ENCODE assay signal across 9 mouse cellular contexts in genomic region chr1:162897838-162898811, GRCm38 (mm10). TPM values are rescaled to one million over a fixed set of nuclear protein-coding genes. Genes with fewer than 3 reads are reported as not detected.
DNase-seq lines count a peak whose midpoint lies in the region; ATAC-seq and TF ChIP-seq lines count a peak whose summit lies in the region.
"Had no signal": no experiment of that assay in that cellular context is flagged by ENCODE, and none has a peak within 500 bp of the region (broad histone marks: within the 10 kb centered on the region; RNA-seq: fewer than 3 reads in every experiment).

Fmo2 (minus strand) TSS chr1:162898726.

- TF ChIP-seq CTCF in liver, adult 2 months (IDR thresholded peaks at IDR 0.05; ENCODE audit: low read depth, low read length) = no peak
- no peak for TF ChIP-seq CTCF in liver, postnatal 0 days (IDR thresholded peaks at IDR 0.05; ENCODE audit: low read depth)
- TF ChIP-seq CTCF in kidney, postnatal 0 days (IDR thresholded peaks at IDR 0.05; ENCODE audit: low read depth) = no peak

- H3K9ac ChIP-seq in liver, adult 2 months (ENCODE audit: low read depth, low read length) = peak within 1 kb of the TSS; percentile 75
- no peak within 1 kb of the TSS for H3K9ac ChIP-seq in liver, postnatal 0 days (replicated peaks)
- no peak within 1 kb of the TSS for H3K9ac ChIP-seq in embryonic facial prominence, embryonic 15.5 days
- no peak within 1 kb of the TSS for H3K9ac ChIP-seq in kidney, postnatal 0 days (ENCODE audit: low read depth, low read length)
- H3K9ac ChIP-seq in stomach, embryonic 16.5 days (ENCODE audit: low read length) = no peak within 1 kb of the TSS
- H3K9ac ChIP-seq in hindbrain, embryonic 13.5 days = no peak within 1 kb of the TSS

- TF ChIP-seq POLR2A in liver, adult 2 months (IDR thresholded peaks at IDR 0.05; ENCODE audit: extremely low read depth, insufficient read depth, low read length) = no peak

- 16% methylated on average over 14 of the region's 14 CpGs for WGBS in liver, adult 2 months
- 68% methylated on average over 14 of the region's 14 CpGs for WGBS in liver, postnatal 0 days (ENCODE audit: insufficient replicate concordance)
- WGBS in embryonic facial prominence, embryonic 15.5 days = 59% methylated on average over 14 of the region's 14 CpGs
- 63% methylated on average over 14 of the region's 14 CpGs for WGBS in kidney, postnatal 0 days
- WGBS in stomach, embryonic 16.5 days = 63% methylated on average over 14 of the region's 14 CpGs
- 75% methylated on average over 14 of the region's 14 CpGs for WGBS in hindbrain, embryonic 13.5 days

- no peak for ATAC-seq in liver, postnatal 0 days
- ATAC-seq in embryonic facial prominence, embryonic 15.5 days (ENCODE audit: insufficient number of reproducible peaks, low FRiP score, low TSS enrichment, low read depth) = peak; percentile 19; the same call in 1 of the 2 replicates
- peak; percentile 66 for ATAC-seq in kidney, postnatal 0 days (replicated peaks; ENCODE audit: low FRiP score, low read depth)
- ATAC-seq in stomach, embryonic 16.5 days (ENCODE audit: insufficient read depth, low FRiP score) = 0 out of 2 replicates have a peak, but pooled peaks have one; percentile 29
- no peak for ATAC-seq in megakaryocyte, adult 5-6 weeks (ENCODE audit: poor library complexity, severe bottlenecking)
- no peak for ATAC-seq in hindbrain, embryonic 13.5 days (ENCODE audit: low FRiP score)

- peak; percentile 94 for DNase-seq in liver, adult 2 months (ENCODE audit: extremely low read depth, low read depth, low spot score)
- DNase-seq in liver, postnatal 0 days = no peak
- no peak for DNase-seq in kidney, postnatal 0 days (ENCODE audit: low spot score)
- no peak for DNase-seq in neural tube, embryonic 10.5 days (ENCODE audit: extremely low spot score, low spot score)

- no peaks in the 10 kb centered on the region for H3K9me3 ChIP-seq in liver, postnatal 0 days (ENCODE audit: low read length)
- H3K9me3 ChIP-seq in embryonic facial prominence, embryonic 15.5 days (replicated peaks) = no peaks in the 10 kb centered on the region
- no peaks in the 10 kb centered on the region for H3K9me3 ChIP-seq in kidney, postnatal 0 days (replicated peaks; ENCODE audit: low read length)
- no peaks in the 10 kb centered on the region for H3K9me3 ChIP-seq in stomach, embryonic 16.5 days (replicated peaks; ENCODE audit: control insufficient read depth, low read length)
- no peaks in the 10 kb centered on the region for H3K9me3 ChIP-seq in hindbrain, embryonic 13.5 days
- H3K9me3 ChIP-seq: limb, embryonic 10.5 days had no signal

- TF ChIP-seq EP300 in liver, postnatal 0 days (IDR thresholded peaks at IDR 0.05; ENCODE audit: low read depth) = no peak

- no peaks in the 10 kb centered on the region for H3K79me2 ChIP-seq in liver, adult 2 months (ENCODE audit: control insufficient read depth, insufficient read depth, low read length)

- peak within 1 kb of the TSS; percentile 97 for H3K27ac ChIP-seq in liver, adult 2 months (replicated peaks; ENCODE audit: insufficient read depth, low read depth, low read length)
- no peak within 1 kb of the TSS for H3K27ac ChIP-seq in liver, postnatal 0 days (ENCODE audit: low read depth)
- H3K27ac ChIP-seq in embryonic facial prominence, embryonic 15.5 days (replicated peaks) = no peak within 1 kb of the TSS
- no peak within 1 kb of the TSS for H3K27ac ChIP-seq in kidney, postnatal 0 days
- H3K27ac ChIP-seq in stomach, embryonic 16.5 days (ENCODE audit: low read length) = no peak within 1 kb of the TSS
- no peak within 1 kb of the TSS for H3K27ac ChIP-seq in hindbrain, embryonic 13.5 days
- H3K27ac ChIP-seq: limb, embryonic 10.5 days had no signal

- no peaks in the 10 kb centered on the region for H3K27me3 ChIP-seq in liver, adult 2 months (ENCODE audit: control insufficient read depth, insufficient read depth, low read length)
- H3K27me3 ChIP-seq in liver, postnatal 0 days (ENCODE audit: insufficient read depth, low read length) = no peaks in the 10 kb centered on the region
- H3K27me3 ChIP-seq in embryonic facial prominence, embryonic 15.5 days = no peaks in the 10 kb centered on the region
- H3K27me3 ChIP-seq in kidney, postnatal 0 days (ENCODE audit: insufficient read depth, low read length) = no peaks in the 10 kb centered on the region
- no peaks in the 10 kb centered on the region for H3K27me3 ChIP-seq in stomach, embryonic 16.5 days (ENCODE audit: control insufficient read depth, insufficient read depth, low read length)
- no peaks in the 10 kb centered on the region for H3K27me3 ChIP-seq in hindbrain, embryonic 13.5 days

- H3K4me3 ChIP-seq in liver, adult 2 months (ENCODE audit: insufficient read depth, low read depth, low read length) = peak within 1 kb of the TSS; percentile 55
- H3K4me3 ChIP-seq in liver, postnatal 0 days (ENCODE audit: low read depth, low read length) = no peak within 1 kb of the TSS
- no peak within 1 kb of the TSS for H3K4me3 ChIP-seq in embryonic facial prominence, embryonic 15.5 days (replicated peaks)
- no peak within 1 kb of the TSS for H3K4me3 ChIP-seq in kidney, postnatal 0 days (replicated peaks; ENCODE audit: low read depth, low read length)
- H3K4me3 ChIP-seq in stomach, embryonic 16.5 days (replicated peaks; ENCODE audit: low read length) = no peak within 1 kb of the TSS
- H3K4me3 ChIP-seq in hindbrain, embryonic 13.5 days = no peak within 1 kb of the TSS
- H3K4me3 ChIP-seq: limb, embryonic 10.5 days had no signal

- H3K4me1 ChIP-seq in liver, adult 2 months (ENCODE audit: control insufficient read depth, insufficient read depth, low read length) = peaks cover 5% of the 10 kb centered on the region
- peaks cover 3% of the 10 kb centered on the region; the same call in 1 of the 2 replicates for H3K4me1 ChIP-seq in liver, postnatal 0 days (ENCODE audit: insufficient read depth)
- H3K4me1 ChIP-seq in embryonic facial prominence, embryonic 15.5 days = peaks cover 9% of the 10 kb centered on the region
- H3K4me1 ChIP-seq in kidney, postnatal 0 days (replicated peaks; ENCODE audit: insufficient read depth, low read length) = no peaks in the 10 kb centered on the region
- no peaks in the 10 kb centered on the region; the same call in 1 of the 2 replicates for H3K4me1 ChIP-seq in stomach, embryonic 16.5 days (ENCODE audit: control insufficient read depth, insufficient read depth, low read length)
- H3K4me1 ChIP-seq in hindbrain, embryonic 13.5 days (replicated peaks) = no peaks in the 10 kb centered on the region
- H3K4me1 ChIP-seq: limb, embryonic 10.5 days had no signal

- H3K36me3 ChIP-seq in liver, adult 2 months (ENCODE audit: control insufficient read depth, insufficient read depth, low read length) = no peaks in the 10 kb centered on the region
- no peaks in the 10 kb centered on the region for H3K36me3 ChIP-seq in liver, postnatal 0 days (replicated peaks; ENCODE audit: insufficient read depth, low read length)
- no peaks in the 10 kb centered on the region for H3K36me3 ChIP-seq in embryonic facial prominence, embryonic 15.5 days
- no peaks in the 10 kb centered on the region for H3K36me3 ChIP-seq in kidney, postnatal 0 days (ENCODE audit: insufficient read depth, low read length)
- H3K36me3 ChIP-seq in stomach, embryonic 16.5 days (ENCODE audit: control insufficient read depth, insufficient read depth, low read length) = no peaks in the 10 kb centered on the region
- H3K36me3 ChIP-seq in hindbrain, embryonic 13.5 days = no peaks in the 10 kb centered on the region
- H3K36me3 ChIP-seq: limb, embryonic 10.5 days had no signal

- no peak within 1 kb of the TSS for H3K4me2 ChIP-seq in liver, postnatal 0 days (ENCODE audit: low read depth, low read length)
- H3K4me2 ChIP-seq in embryonic facial prominence, embryonic 15.5 days (replicated peaks) = no peak within 1 kb of the TSS
- no peak within 1 kb of the TSS for H3K4me2 ChIP-seq in kidney, postnatal 0 days (ENCODE audit: low read length)
- no peak within 1 kb of the TSS for H3K4me2 ChIP-seq in stomach, embryonic 16.5 days (ENCODE audit: low read depth, low read length)
- no peak within 1 kb of the TSS for H3K4me2 ChIP-seq in hindbrain, embryonic 13.5 days

RNA-seq across cellular contexts. Expression of gene Fmo2, which starts in this region (rescaled TPM):
- total RNA-seq in liver, adult 2 months (2014; rRNA removed) = 49.1 and 52.6 TPM in 2 replicates
- polyA plus RNA-seq in liver, adult 2 months (2012; rRNA removed) = 7.8 and 10.4 TPM in 2 replicates
- 0.55 and 0.62 TPM in 2 replicates for polyA plus RNA-seq in liver, postnatal 0 days (2015; fragmentation: Nextera tagmentation; extraction: Ambion mirVana)
- polyA plus RNA-seq in embryonic facial prominence, embryonic 15.5 days (2015; fragmentation: Nextera tagmentation; extraction: Ambion mirVana) = 5.5 and 7.2 TPM in 2 replicates
- polyA plus RNA-seq in kidney, postnatal 0 days (2015; fragmentation: Nextera tagmentation; extraction: Ambion mirVana) = 30.3 and 31.8 TPM in 2 replicates
- 8.2 and 8.5 TPM in 2 replicates for polyA plus RNA-seq in stomach, embryonic 16.5 days (2015; fragmentation: Nextera tagmentation; extraction: Ambion mirVana)
- 0.16 TPM in 1 of 2 replicates, not detected in the other for total RNA-seq in megakaryocyte, adult 5-6 weeks (2015)
- total RNA-seq in megakaryocyte, adult 5-6 weeks (2017) = not detected in 2 replicates
- 0.40 and 0.42 TPM in 2 replicates for polyA plus RNA-seq in hindbrain, embryonic 13.5 days (2015; fragmentation: Nextera tagmentation; extraction: Ambion mirVana)

Comparison
In these comparisons a context has a peak if more than half of its experiments do, and no peak if none do; other contexts are left out.
1. RNA of gene Fmo2 (total RNA-seq): 49.1 to 52.6 TPM in liver, adult 2 months; 0.16 TPM in megakaryocyte, adult 5-6 weeks; every median in the first group is over 10 times any median in the second.
2. ATAC-seq: peak in embryonic facial prominence, embryonic 15.5 days (single experiment), kidney, postnatal 0 days (single experiment) and stomach, embryonic 16.5 days (single experiment); none in liver, postnatal 0 days (single experiment), megakaryocyte, adult 5-6 weeks (single experiment) and hindbrain, embryonic 13.5 days (single experiment).